Mouse (Mus musculus): ENCODE data around the gene Lrrc27. TPM values are rescaled to one million over a fixed set of nuclear protein-coding genes. Genes with fewer than 3 reads are reported as not detected.
A peak's percentile ranks its signal among the peaks of the same experiment; 100 is the strongest.

The Lrrc27 gene
- polyA plus RNA-seq, 1 experiment from 2014 or later: 5.3 TPM

- Histone ChIP-seq H3K9me3 (replicated peaks) (no peaks in the 10 kb centered on the region), H3K4me3 (no peak overlapping the region), H3K27ac (replicated peaks) (no peak overlapping the region), H3K4me1 (peaks cover 30% of the 10 kb centered on the region), H3K27me3 (ENCODE audit: low read depth, poor library complexity, severe bottlenecking) (peaks cover 52% of the 10 kb centered on the region), H3K36me3 (peaks cover 18% of the 10 kb centered on the region)
- no peak for DNase-seq (ENCODE audit: low spot score)
- WGBS: 89% methylated on average over 7 of the region's 7 CpGs
Measured at GRCm38 (mm10) chr7:139252566-139252965, 39.8 kb downstream of the Lrrc27 start.

GRCm38 (mm10) chr7:139252986-139253385, 40.2 kb downstream of the Lrrc27 start:
- Histone ChIP-seq H3K9me3 (replicated peaks) (no peaks in the 10 kb centered on the region), H3K27me3 (ENCODE audit: low read depth, poor library complexity, severe bottlenecking) (peaks cover 48% of the 10 kb centered on the region), H3K27ac (replicated peaks) (no peak overlapping the region), H3K4me1 (peaks cover 25% of the 10 kb centered on the region), H3K4me3 (no peak overlapping the region), H3K36me3 (peaks cover 18% of the 10 kb centered on the region)
- 82% methylated on average over 9 of the region's 9 CpGs for WGBS
- no peak for DNase-seq (ENCODE audit: low spot score)

- Histone ChIP-seq H3K27ac (replicated peaks) (no peak overlapping the region), H3K36me3 (peaks cover 18% of the 10 kb centered on the region), H3K4me1 (peaks cover 22% of the 10 kb centered on the region), H3K9me3 (replicated peaks) (no peaks in the 10 kb centered on the region), H3K4me3 (no peak overlapping the region), H3K27me3 (ENCODE audit: low read depth, poor library complexity, severe bottlenecking) (peaks cover 43% of the 10 kb centered on the region)
- 78% methylated on average over 3 of the region's 3 CpGs for WGBS
- DNase-seq (ENCODE audit: low spot score): no peak
Measured at GRCm38 (mm10) chr7:139253462-139253861, 40.7 kb downstream of the Lrrc27 start.

GRCm38 (mm10) chr7:139254626-139255025, 41.8 kb downstream of the Lrrc27 start:
- Histone ChIP-seq H3K36me3 (peaks cover 18% of the 10 kb centered on the region), H3K4me1 (peaks cover 10% of the 10 kb centered on the region), H3K4me3 (no peak overlapping the region), H3K9me3 (replicated peaks) (no peaks in the 10 kb centered on the region), H3K27me3 (ENCODE audit: low read depth, poor library complexity, severe bottlenecking) (peaks cover 32% of the 10 kb centered on the region), H3K27ac (replicated peaks) (no peak overlapping the region)
- DNase-seq (ENCODE audit: low spot score): no peak
- WGBS: 87% methylated on average over 5 of the region's 5 CpGs

GRCm38 (mm10) chr7:139257752-139258542, 45.2 kb downstream of the Lrrc27 start:
- Histone ChIP-seq H3K27ac (replicated peaks) (no peak overlapping the region), H3K4me3 (no peak overlapping the region), H3K27me3 (ENCODE audit: low read depth, poor library complexity, severe bottlenecking) (peaks cover under 1% of the 10 kb centered on the region; the same call in 1 of the 2 replicates), H3K9me3 (replicated peaks) (0 out of 2 replicates have a peak, but pooled peaks cover 2% of the 10 kb centered on the region), H3K36me3 (peaks cover 18% of the 10 kb centered on the region), H3K4me1 (no peaks in the 10 kb centered on the region)
- no peak for DNase-seq (ENCODE audit: low spot score)
- 82% methylated on average over 10 of the region's 10 CpGs for WGBS

GRCm38 (mm10) chr7:139264337-139264736, 51.5 kb downstream of the Lrrc27 start:
- no peak for DNase-seq (ENCODE audit: low spot score)
- WGBS: 38% methylated on average over 4 of the region's 4 CpGs
- no peaks in the 10 kb centered on the region for H3K36me3 ChIP-seq
- H3K9me3 ChIP-seq (replicated peaks): 0 out of 2 replicates have a peak, but pooled peaks cover 2% of the 10 kb centered on the region
- peaks cover 6% of the 10 kb centered on the region for H3K4me1 ChIP-seq
- H3K4me3 ChIP-seq: no peak overlapping the region
- H3K27ac ChIP-seq (replicated peaks): peak overlapping the region; percentile 28; the same call in 1 of the 2 replicates
- no peaks in the 10 kb centered on the region for H3K27me3 ChIP-seq (ENCODE audit: low read depth, poor library complexity, severe bottlenecking)

- Histone ChIP-seq H3K9me3 (replicated peaks) (0 out of 2 replicates have a peak, but pooled peaks cover 2% of the 10 kb centered on the region), H3K4me3 (no peak overlapping the region), H3K27ac (replicated peaks) (no peak overlapping the region), H3K4me1 (peaks cover 6% of the 10 kb centered on the region), H3K36me3 (no peaks in the 10 kb centered on the region), H3K27me3 (ENCODE audit: low read depth, poor library complexity, severe bottlenecking) (no peaks in the 10 kb centered on the region)
- 85% methylated on average over 6 of the region's 6 CpGs for WGBS
- DNase-seq (ENCODE audit: low spot score): no peak
Measured at GRCm38 (mm10) chr7:139265634-139266033, 52.8 kb downstream of the Lrrc27 start.

- no peak overlapping the region for H3K27ac ChIP-seq (replicated peaks)
Measured at GRCm38 (mm10) chr7:139266431-139266830, 53.6 kb downstream of the Lrrc27 start.

GRCm38 (mm10) chr7:139266886-139267870, 54.4 kb downstream of the Lrrc27 start:
- no peak overlapping the region for H3K27ac ChIP-seq (replicated peaks)
- 82% methylated on average over 8 of the region's 8 CpGs for WGBS
- H3K4me3 ChIP-seq: no peak overlapping the region
- H3K27me3 ChIP-seq (ENCODE audit: low read depth, poor library complexity, severe bottlenecking): no peaks in the 10 kb centered on the region
- H3K4me1 ChIP-seq: peaks cover 8% of the 10 kb centered on the region
- no peaks in the 10 kb centered on the region for H3K9me3 ChIP-seq (replicated peaks)
- DNase-seq (ENCODE audit: low spot score): no peak
- H3K36me3 ChIP-seq: no peaks in the 10 kb centered on the region

More at GRCm38 (mm10) chr7:139266431-139266830, 53.6 kb downstream of the Lrrc27 start:
- Histone ChIP-seq H3K36me3 (no peaks in the 10 kb centered on the region), H3K4me3 (no peak overlapping the region), H3K9me3 (replicated peaks) (0 out of 2 replicates have a peak, but pooled peaks cover 1% of the 10 kb centered on the region), H3K27me3 (ENCODE audit: low read depth, poor library complexity, severe bottlenecking) (no peaks in the 10 kb centered on the region), H3K4me1 (peaks cover 6% of the 10 kb centered on the region)
- DNase-seq (ENCODE audit: low spot score): no peak
- WGBS: 83% methylated on average over 6 of the region's 6 CpGs

- Histone ChIP-seq H3K9me3 (replicated peaks) (no peaks in the 10 kb centered on the region), H3K4me3 (no peak overlapping the region), H3K27ac (replicated peaks) (no peak overlapping the region), H3K36me3 (no peaks in the 10 kb centered on the region), H3K4me1 (peaks cover 13% of the 10 kb centered on the region; the same call in 1 of the 2 replicates), H3K27me3 (ENCODE audit: low read depth, poor library complexity, severe bottlenecking) (no peaks in the 10 kb centered on the region)
- 79% methylated on average over 1 of the region's 1 CpGs for WGBS
- no peak for DNase-seq (ENCODE audit: low spot score)
Measured at GRCm38 (mm10) chr7:139270738-139271137, 58.0 kb downstream of the Lrrc27 start.

GRCm38 (mm10) chr7:139271871-139272270, 59.1 kb downstream of the Lrrc27 start:
- 92% methylated on average over 5 of the region's 5 CpGs for WGBS
- H3K9me3 ChIP-seq (replicated peaks): no peaks in the 10 kb centered on the region
- DNase-seq (ENCODE audit: low spot score): no peak
- no peaks in the 10 kb centered on the region for H3K36me3 ChIP-seq
- no peak overlapping the region for H3K4me3 ChIP-seq
- no peaks in the 10 kb centered on the region for H3K27me3 ChIP-seq (ENCODE audit: low read depth, poor library complexity, severe bottlenecking)
- H3K27ac ChIP-seq (replicated peaks): peak overlapping the region; percentile 52; the same call in 1 of the 2 replicates
- peaks cover 13% of the 10 kb centered on the region; the same call in 1 of the 2 replicates for H3K4me1 ChIP-seq

GRCm38 (mm10) chr7:139272639-139273396, 60.0 kb downstream of the Lrrc27 start:
- Histone ChIP-seq H3K27me3 (ENCODE audit: low read depth, poor library complexity, severe bottlenecking) (no peaks in the 10 kb centered on the region), H3K4me1 (peaks cover 15% of the 10 kb centered on the region), H3K27ac (replicated peaks) (peak overlapping the region; percentile 52; the same call in 1 of the 2 replicates), H3K4me3 (no peak overlapping the region), H3K36me3 (no peaks in the 10 kb centered on the region), H3K9me3 (replicated peaks) (no peaks in the 10 kb centered on the region)
- 55% methylated on average over 1 of the region's 1 CpGs for WGBS
- no peak for DNase-seq (ENCODE audit: low spot score)

Data from midbrain, embryonic 10.5 days (tissue).